Mouse (Mus musculus): ENCODE measurements around the gene Ube2a. TPM values are rescaled to one million over a fixed set of nuclear protein-coding genes. Genes with fewer than 3 reads are reported as not detected.
A peak's percentile ranks its signal among the peaks of the same experiment; 100 is the strongest.
"Not testable (repeated sequence)": the region's sequence is repeated elsewhere in the genome, so short reads cannot be mapped to it uniquely, and the experiment has no call there.

Gene Ube2a
- total RNA-seq (2021), result 57.2 and 72.4 TPM in 2 replicates
- long read RNA-seq, transcript Ube2a-201 (6 exons, 1,732 nt), result major isoform, 42 of 48 reads
- long read RNA-seq, partial matches to known transcripts, result 0 of 48 reads
- long read RNA-seq, other reads (novel, unspliced or antisense), result 5 of 48 reads

DNA sequence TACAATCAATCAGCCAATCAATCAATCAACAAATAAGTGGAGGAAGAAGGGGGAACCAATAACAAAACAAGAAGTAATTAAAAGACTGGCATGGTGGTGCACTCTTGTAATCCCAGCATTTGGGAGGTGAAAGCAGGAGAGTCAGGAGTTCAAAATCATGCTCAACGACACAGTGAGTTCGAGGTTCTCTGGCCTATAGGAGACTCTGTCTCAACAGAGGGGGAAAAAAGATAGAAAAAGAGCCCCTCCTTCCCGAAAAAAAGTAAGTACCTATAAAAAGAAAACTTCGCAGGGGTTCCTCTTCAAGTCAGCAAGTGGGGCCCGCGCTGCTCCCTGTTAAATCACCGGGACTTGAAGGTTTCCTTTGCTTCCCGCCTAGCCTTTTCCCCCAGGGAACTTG is at the start of gene Ube2a, which contains the start of gene C330007P06Rik:
Gene Ube2a (plus strand): TSS at position 136 of the 400 bp plus-strand sequence.
Gene C330007P06Rik (minus strand): TSS at position 347 of the 400 bp plus-strand sequence.
- DNase-seq, result no peak

DNA sequence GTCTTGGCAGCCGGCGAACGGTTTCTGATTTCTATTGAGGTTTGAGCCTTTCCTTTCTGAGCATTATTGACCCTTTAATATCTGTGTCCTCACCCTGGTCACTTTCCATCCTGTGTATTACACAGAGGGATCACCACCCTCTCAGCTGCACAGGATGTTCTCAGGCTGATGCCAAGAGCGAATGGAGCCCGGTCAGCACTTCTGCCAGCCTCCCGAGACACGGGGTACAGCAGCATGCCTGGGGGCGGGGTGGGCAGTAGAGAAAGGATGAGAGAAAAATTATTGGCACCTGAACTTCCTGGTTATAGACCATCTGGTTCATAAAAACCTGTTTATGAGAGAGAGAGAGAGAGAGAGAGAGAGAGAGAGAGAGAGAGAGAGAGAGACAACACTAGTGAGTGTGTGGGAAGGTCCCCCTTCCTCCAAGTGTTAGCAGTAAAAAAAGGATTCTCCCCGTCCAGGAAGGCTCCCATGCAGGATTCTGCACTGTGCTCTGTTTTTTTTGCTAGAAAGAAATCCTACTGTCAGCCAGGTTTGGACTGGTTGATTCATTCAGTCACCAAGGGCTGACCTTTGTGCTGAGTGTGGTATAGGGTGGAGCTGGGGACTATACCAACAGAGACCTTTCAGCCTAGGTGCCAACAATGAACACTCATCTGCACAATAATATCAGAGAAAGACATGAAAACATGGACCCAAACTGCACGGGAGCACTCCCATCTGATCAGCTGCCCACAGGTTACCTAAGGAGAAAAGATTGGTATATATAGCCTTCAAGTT is 49.6 kb upstream of the Ube2a start:
- DNase-seq, result no peak

DNA sequence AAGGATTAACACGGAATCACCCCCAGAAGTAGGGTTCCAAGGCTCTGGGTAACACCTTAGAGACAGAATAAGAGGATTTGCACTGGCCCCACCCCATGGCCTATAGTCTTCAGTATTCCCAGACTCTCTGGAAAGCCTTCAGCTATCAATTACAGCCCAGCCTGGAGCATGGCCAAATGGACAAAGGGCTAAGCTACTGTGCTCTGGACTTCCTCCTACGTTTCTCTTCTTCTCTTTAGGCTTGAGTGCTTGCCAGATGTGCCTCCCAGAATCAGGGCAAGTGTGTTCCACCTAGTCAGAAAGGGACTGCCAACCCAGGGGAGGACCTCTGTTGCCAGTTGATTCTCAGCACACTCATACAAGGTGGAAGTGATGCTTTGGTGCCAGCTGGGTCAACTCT is 48.7 kb upstream of the Ube2a start:
- DNase-seq, result peak; percentile 8

DNA sequence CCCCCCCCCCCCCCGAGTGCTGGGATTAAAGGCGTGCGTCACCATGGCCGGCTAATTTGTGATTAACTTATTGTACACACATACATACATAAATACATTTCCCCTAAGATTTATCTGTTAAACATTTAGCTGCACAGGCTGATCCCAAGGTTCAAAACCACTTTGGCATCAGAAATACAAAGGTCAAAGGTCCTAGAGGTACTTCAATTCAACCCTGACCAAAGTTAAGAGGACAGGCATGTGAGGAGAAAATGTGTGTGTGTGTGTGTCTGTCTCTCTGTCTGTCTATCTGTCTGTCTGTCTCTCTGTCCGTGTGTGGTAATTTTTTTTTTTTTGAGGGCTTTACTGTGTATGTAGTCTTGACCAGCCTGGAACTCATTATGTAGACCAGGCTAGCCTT is 46.8 kb upstream of the Ube2a start:
- no peak for DNase-seq

DNA sequence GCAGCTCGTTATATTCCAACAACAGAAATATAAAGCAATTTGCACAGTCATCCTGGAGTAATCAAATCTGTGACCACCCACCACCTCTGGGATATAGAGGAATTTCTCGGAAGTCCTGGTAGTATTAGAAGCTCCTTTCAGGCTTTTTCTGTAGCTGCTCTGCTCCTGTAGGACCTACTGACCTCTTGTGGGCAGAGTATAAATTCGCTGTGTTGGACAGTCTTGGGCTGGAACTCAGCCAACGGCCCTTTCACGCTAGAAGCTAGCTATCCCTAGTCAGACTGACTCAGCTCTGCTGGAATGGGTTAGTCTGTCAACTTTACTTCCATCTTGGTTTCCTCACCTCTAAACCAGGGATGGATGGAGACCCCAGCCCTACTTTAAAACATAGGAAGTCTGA is 43.4 kb upstream of the Ube2a start:
- peak; percentile 76 for DNase-seq

DNA sequence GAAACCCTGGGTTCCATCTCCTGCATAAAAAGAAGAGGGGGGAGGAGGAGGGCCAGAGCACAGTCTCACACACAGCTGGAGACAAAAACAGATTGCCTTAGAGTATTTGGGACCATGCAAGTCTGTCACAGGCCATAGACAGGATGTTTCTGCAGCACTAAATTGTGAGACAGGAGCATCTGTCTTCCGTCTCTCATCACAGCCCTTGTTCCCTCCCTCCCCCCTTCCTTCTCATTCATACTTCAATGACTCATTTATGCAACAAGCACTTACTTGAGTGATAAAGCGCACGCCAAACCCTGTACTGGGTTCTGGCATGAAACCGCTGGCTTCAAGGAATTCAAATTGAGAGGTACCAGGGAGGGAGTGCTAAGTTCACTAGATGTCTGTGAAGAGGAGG is 42.1 kb upstream of the Ube2a start:
- DNase-seq, result no peak

DNA sequence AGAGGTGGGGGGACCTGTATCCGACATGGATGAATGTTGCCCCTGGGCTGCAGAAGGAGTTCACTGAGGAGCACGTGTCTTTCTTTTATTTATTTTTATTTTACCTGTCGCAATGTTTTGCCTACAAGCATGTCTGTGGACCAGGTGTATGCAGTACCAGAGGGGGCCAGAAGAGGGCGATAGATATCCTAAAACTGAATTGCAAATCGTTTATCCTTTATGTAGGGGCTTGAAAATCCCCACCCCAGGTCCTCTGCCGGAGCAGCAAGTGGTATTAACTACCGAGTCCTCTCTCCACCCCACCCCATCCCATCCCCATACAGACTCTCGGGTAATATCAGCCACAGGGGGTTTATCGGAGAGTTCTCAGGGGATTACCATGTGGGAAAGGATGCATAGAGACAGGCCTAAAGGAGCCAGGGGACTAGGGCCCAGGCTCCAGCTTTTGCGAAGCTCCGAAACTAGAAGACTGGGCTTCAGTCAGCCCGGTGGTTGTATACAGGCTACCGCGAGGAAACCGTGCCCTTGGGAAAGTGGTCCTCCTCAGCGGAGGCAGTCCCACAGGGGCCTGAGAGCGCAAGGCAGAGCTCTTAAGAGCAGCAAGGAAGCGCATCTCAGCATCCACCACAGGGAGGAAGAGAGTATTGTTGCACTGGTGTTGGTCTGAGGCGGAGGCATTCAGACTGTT is 40.2 kb upstream of the Ube2a start:
- peak; percentile 60 for DNase-seq

DNA sequence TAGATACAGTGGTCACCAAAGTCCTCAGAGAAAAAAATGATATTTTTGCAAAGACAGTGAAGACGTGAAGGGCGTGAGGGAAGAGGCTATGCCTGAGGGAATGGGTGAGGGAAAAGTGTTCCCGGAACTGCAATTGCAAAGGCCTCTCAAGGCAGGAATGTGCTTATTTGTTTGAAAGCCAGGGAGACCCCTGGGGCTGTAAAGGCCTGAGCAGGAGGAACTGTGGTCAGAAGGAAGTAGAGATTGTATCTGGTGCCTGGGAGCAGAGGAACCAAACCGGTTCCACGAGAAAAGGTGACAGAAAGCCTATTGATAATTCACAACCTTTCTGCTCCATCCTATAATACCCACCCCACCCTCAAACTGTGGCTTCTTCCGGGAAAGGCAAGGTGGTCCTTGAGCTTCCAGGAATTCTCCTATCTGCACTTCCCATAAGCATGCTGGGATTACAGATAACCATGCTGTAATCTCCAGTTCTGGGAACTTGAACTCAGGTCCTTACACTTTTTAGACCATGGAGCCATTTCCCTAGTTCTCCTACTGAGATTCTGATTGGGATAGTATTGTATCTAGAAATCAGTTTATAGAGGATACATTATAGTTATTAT is 36.5 kb upstream of the Ube2a start:
- DNase-seq, result no peak

DNA sequence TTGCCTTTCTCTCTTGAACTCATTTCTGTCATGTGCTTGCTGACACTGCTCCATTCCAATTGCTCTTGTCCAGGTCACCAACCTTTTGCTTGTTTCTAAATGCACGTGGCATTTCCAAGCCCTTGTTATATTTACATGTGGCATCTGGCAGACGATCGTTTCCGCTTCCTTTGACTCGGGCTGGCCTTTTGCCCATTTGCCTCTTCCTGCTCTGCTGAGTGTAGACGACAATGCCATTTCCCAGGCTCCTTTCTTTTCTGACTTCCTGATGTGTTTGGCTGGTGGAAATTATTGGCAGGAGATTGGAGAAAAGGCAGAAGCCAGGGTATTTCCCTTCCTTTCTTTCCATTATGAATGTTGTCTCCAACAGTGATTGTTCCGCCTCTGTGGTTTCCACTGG is 34.3 kb upstream of the Ube2a start:
- DNase-seq, result no peak

DNA sequence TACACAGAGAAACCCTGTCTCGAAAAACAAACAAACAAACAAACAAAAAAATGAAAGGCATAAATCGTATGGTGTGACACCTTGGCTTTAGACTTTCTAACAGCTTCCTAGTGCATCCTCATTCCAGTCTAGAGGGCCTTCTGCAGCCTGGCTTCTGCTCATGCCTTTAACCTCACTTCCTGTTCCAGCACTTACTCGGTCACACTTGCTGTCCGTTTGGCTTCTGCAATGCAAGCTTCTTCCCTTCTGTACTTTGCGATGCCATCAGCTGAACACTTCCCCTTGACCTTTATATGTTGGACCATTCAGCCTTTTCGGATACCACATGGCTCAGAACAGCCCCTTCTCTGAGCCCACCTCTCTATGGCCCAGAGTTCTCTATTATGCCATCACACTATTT is 32.0 kb upstream of the Ube2a start:
- no peak for DNase-seq

DNA sequence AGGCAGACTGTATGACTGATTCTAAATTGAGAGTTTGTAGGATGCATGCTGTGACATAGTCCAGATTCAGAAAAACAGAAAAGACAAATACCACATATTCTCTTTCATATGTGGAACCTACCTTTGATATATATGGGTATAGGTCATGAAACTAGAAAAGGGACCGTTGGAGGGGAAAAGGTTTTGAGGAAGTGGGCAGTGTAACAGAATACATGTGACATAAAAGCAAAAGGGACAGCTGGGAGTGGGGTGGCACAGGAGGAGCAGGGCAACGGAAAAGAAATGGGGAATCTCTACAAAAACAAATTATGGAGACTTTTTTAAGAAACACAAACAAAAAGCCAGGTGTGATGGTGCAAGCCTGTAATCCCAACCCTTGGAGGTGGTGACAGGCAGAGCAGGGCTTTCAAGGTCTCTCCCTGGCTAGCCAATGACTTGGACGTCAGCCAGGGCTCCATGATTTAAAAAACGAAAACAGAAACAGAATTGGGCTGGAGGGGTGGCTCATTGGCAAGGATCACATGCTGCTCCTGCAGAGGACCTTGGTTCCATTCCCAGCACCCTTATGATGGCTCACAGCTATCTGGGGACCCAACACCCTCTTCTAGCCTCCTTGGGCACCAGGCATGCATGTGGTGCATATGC is 30.2 kb upstream of the Ube2a start:
- DNase-seq, result peak; percentile 33

DNA sequence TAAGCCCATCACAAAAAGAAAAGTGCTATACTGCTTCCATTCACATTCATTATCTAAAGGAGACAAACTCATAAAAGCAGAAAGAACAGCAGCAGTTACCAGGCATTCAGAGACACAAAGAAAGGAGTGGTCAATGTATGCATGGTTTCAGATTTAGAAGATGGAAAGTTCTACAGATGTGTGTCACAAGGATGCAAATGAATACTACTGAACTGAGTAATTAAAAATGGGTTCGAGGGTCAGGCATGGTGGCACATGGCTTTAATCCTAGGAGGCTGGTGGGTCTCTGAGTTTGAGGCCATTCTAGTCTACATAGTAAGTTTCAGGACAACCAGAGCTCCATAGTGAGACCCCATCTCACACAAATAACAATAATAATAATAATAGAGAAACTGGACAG is 26.5 kb upstream of the Ube2a start:
- DNase-seq, result no peak

DNA sequence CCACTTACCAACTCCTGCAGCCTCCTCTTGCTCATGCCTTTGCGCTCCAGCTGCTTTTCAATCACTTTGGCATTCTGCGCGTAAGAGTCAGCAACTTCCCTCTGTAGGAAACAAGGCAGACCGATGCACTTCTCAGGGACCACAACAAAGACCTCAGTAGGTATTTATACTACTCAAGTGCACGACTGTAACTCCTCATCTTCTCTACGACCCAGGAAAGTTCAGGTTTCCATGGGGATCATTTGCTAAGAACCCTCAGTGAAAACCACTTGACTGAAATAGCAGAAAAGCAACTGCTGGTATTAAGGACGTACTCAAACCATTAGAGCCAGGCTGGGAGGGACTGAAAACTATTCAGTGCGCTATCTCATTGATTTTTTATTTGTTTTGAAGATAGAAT is 21.1 kb upstream of the Ube2a start:
- no peak for DNase-seq

DNA sequence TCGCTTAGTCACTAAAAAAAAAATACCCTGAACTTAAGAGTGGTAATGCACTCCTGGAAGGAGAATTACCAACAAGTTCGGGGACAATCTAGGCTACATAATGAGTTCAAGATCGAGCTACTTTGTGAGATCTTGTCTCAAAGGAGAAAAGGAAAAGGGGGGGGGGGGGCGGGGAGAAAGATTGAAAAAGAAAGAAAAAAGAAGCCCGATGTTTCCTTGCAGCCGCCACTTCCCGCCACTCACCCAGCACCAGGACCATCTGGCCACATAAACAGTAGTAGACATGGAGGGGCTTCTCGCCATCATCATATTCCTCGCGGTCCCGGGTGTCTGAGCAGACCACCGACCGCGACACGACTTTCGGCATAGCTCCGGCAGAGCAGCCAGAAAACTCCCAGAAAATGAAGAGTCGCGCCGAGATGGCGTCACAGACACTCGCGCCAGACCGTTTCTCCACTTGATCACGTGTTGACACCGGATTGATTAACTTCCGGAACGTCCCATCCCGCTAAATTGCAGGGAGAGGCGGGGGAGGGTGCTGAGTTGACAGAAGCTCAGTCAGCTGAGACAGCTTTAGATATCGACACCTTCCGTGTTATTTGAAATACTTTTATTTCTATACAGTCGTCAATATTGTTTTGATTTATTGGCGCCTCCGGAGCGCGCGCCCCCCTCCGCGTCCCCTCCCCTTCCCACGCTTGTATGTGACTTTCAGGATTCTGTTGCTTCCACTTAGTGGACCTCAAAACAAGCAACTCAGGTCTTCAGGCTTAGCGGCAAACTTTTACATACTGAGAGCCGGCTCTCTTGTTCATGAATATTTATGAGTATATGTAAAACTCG is 9.7 kb upstream of the Ube2a start:
- peak; percentile 74 for DNase-seq

DNA sequence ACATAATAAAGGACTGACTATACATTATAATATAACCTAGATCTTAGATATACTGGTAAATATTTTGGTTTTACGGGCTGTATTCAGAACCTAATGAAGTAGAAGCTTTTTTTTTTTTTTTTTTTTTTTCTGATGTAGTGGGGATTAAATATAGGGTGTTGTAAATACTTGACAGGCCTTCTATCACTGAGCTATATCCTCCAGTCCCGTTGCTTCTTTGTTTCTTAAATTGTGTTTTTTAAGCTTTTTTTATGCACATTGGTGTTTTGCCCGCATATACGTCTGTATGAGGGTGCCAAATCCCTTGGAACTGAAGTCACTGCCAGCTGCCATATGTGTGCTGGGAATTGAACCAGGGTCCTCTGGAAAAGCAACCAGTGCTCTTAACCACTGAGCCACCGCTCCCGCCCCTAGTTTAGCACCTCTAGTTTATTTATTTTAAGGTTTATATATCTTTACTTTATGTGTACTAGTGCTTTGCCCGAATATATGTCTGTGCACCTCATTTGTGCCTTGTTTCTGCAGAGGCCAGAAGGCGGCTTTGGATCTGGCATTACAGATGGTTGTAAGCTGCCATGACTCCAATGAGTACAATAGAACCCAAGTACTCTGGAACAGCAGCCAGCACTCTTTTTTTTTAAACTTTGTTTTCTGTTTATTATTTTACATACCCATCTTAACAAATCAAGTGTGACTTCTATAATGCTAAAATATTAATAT is 8.9 kb upstream of the Ube2a start:
- DNase-seq, result no peak

DNA sequence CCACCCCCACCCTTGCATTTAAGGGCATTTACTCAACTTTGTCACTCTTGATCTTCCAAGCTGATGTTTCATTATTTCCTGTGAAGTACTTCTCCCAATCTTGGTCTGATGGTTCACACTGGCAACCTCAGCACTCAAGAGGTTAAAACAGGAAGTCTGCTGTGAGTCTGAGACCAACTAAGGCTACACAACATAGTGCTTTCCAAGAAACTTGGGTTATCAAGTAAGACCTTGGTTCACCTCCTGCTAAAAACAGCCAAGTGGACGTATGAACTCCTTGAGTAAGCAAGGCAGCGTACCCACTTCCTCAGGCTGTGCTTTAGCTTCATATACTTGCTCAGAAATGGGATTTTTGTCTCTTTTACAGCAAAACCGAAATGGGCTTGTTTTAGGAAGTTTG is 3.3 kb upstream of the Ube2a start:
- no peak for DNase-seq

DNA sequence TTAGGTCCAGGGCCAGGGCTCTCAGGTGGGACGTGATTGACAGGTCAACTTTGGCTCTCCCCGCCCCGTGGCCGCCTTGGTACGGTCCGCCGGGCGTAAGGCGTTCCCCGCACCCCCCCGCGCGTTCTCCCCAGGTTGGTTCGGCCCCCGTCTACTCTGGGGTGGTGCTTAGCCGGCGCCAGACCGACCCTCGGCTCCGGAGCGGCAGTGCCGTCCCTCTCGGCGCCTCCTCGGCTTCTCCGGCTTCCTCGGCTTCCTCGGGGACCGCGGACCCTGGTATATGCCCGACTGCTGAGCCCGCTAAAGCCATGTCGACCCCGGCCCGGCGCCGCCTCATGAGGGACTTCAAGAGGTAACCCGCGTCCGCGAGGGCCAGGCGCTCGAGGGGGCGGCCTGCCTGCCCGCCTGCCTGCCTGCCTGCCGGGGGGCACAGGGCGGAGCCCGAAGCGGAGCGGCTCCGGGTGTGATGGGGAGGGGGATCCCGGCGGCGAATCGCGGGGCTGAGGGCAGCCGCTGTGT is 537 bp downstream of the Ube2a start:
- DNase-seq, result peak; percentile 90

DNA sequence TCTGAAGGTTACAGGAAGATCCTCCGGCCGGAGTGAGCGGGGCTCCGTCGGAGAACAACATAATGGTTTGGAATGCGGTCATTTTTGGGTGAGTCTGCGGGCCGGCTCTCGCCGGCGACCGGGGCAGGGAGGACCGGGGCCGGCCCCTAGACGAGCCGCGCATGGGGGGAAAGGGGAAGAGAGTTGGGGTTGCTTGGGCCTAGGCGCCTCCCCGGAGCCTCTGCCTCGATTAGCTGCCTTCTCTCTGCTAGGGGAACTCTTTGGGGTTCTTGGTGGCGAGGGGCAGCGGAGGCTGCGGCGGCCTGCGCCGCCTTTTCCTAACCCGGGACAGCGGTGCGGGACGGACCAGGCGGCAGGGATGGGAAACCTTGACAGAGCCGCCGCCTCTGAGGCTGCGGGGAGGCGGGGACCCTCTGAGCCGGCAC is 1.0 kb downstream of the Ube2a start:
- DNase-seq, result peak; percentile 16

DNA sequence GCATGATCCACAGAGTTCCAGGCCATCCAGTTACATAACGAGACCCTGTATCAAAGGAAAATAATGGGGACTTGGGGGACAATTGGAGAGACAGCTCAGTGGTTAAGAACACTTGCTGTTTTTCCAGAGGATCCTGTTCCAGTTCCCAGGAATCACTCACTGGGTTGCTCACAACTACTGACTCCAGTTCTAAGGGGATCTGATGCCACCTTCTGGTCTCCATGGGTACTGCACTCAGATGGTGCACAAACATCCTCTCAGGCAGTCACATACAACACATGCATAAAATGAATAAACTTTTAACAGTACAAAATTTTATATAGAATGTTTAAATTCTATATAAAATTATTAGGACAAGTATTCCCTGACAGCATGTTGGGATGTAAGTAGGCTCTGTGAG is 11.0 kb downstream of the Ube2a start:
- no peak for DNase-seq

DNA sequence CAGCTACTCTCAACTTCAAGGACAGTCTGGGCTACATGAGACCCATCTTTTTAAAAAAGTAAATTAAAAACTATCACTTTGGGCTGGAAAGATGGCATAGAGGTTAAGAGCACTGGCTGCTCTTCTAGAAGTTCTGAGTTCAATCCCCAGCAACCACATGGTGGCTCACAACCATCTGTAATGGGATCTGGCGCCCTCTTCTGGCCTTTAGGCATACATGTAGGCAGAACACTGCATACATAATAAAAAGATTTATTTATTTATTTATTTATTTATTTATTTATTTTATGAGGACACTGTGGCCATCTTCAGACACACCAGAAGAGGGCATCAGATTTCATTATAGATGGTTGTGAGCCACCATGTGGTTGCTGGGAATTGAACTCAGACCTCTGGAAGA is 25.2 kb downstream of the Ube2a start:
- not testable (repeated sequence) for DNase-seq

DNA sequence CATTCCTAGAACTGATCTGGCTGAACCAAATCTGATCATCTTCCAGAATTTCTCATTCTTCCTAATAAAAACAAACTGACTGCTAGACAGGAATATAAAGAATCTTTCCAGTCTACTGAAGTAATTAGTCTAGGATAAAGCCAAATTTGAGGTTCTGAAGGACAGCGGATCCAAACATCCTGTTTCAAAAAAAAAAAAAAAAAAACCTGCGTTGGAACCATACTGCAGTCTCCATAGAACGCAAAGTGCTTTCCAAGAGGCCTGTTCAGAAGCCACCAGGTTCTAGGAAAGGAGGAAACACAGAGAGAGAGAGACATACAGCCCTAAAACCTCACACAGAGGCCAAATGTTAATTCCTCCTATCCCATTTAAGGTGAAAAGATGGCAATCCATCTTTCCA is 28.0 kb downstream of the Ube2a start:
- no peak for DNase-seq
